Mouse (Mus musculus): Measurements from ENCODE around the gene Agps.
"Not testable (repeated sequence)": the region's sequence is repeated elsewhere in the genome, so short reads cannot be mapped to it uniquely, and the experiment has no call there.

The Agps gene

DNA sequence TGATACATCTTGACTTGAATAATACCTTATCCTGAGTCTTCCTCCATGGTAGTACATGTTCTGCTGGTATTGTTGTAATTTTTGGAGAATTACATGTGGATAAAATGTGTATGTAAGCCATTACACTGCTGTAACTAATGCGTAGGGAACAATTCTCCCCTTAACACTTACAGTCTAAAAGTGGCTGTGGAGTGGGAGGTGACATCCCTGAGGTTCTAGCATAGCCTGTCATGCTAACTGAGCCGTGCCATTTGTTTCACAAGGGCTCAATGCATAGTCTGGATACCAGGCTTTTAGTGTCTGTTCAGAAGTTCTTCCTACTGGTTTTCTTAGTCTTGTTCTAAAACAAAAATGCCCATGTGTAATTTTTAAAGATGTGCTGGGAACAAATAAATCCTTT lies 99.0 kb downstream of the Agps start:
- DNase-seq = no peak

DNA sequence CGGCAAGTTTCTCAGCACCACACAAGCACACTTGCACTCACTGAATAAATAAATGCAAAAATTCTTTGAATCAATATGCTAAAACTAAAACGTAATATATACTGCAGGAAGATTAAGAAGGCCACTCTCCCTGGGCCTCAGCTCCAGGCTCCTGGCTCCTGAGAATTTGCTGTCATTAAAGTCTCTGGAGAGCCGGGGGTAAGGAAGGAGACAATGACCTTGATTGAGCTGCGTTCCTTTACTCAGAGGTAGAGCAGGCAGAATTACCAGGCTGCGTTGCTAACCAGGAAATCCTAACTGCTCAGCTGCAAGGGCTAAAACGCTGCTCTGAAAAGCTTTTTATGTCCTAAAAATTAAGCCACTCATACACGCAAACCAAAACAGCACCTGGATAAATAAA lies 101.6 kb downstream of the Agps start:
- no peak for DNase-seq

DNA sequence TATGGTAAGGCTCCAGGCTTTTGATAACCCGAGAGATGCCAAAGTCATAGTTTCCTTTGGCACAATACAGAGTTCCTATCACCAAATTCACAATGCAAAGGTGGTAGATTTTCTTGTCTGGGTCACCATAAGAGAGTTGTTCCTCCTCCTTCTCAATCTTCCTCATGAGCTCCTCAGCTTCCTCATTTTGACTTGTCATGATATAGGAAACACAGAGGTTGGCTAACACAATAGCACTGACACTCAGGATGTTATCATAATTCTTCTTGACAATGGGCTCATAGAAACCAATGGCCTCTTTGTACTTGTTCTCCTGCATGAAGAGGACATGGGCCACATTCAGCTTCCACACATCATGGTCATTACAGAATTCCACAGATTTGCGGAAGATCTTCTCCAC lies 104.7 kb downstream of the Agps start:
- not testable (repeated sequence) for DNase-seq

GRCm38 (mm10) chr2:75937520-75938116 lies 105.6 kb downstream of the Agps start:
- peak; percentile 16 for DNase-seq

DNA sequence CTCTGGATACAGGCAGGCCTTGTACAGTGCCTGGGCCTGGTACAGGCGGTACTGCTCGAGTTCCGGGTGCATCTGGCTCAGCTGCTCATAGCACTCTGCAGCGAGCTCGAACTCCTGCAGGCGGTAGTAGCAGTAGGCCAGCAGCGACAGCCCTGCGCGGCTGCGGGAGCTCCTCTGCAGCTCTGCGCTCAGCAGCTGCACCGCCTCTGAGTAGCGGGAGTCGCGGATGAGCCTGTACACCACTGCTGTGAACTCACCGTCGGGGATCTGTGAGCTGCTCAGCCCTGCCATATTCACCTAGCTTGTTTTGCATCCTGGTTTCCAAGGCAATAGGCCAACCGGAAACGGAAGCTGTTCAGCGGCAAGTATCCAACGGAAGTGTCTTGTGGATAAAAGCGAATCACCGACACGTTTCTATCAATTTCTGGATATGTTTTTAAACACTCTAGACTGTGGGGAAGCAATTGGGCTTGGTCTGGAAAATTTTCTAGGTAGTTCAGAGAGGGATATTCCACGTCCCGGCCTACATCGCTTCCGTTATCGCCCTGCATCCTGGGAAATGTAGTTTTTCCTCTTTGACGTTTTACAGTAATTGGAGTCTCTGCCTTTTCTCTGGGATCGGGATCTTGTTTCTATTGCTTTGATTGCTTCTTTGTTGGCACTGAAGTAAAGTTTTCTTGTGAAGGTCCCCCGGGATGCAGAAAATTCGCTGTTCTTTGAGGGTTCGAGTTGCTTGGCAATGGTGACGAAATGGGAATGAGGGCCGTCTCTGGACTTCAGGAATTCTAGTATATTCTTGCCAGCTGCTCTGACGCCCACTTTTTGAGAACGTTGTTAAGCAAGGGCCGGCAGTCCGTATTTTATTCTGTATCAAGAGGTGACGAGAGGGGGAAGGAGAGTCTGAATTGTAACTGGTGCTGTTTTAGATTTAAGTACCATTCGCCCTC lies 106.4 kb downstream of the Agps start, which contains the start of gene Ttc30b:
TSS of gene Ttc30b (minus strand) at position 469 of the 947 bp plus-strand sequence.
- peak; percentile 88 for DNase-seq

DNA sequence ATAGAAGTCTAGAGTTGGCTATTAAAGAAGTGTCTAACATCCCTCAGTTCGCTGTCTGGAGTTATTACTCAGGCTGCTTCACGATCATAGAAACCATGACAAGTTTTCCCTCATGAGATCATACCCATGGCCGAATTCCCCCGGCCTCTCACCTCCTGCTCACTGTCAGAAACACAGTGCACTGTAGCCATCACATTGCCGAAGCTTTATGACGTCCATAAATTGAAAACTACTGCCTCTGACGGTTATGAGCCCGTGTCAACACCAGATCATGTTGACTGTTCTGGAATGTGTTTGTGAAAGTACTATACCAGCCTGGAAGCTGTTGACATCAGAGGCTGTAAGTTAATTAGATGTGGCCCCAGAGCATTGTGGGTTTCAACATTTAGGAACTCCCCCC lies 118.7 kb downstream of the Agps start:
- no peak for DNase-seq

- DNase-seq = no peak
Measured at GRCm38 (mm10) chr2:75953320-75953719, 121.3 kb downstream of the Agps start.

DNA sequence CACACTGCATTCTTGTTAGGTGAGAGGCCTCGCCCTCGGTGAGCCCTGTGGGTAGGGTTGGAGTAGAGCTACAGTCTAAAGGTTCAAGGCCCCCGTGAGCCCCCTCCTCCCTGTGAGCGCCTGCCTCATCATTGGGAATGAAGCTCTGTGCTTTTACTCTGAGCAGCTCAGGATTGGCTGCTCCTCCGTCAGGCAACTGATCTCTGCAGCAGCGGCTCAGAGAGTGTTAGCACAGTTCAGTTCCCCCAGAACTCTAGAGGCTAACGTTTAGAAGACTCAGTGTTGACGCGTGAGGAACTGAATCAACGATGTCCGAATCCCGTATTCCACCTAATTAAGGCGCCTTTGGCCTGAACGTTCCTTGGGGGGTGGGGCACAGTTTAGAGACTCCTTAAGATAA lies 123.7 kb downstream of the Agps start:
- no peak for DNase-seq

- no peak for DNase-seq
Measured at GRCm38 (mm10) chr2:75959183-75959849, 127.3 kb downstream of the Agps start.

GRCm38 (mm10) chr2:75959850-75960365 lies 127.9 kb downstream of the Agps start:
- no peak for DNase-seq

GRCm38 (mm10) chr2:75960366-75961330 lies 128.7 kb downstream of the Agps start:
- DNase-seq = peak; percentile 43

DNA sequence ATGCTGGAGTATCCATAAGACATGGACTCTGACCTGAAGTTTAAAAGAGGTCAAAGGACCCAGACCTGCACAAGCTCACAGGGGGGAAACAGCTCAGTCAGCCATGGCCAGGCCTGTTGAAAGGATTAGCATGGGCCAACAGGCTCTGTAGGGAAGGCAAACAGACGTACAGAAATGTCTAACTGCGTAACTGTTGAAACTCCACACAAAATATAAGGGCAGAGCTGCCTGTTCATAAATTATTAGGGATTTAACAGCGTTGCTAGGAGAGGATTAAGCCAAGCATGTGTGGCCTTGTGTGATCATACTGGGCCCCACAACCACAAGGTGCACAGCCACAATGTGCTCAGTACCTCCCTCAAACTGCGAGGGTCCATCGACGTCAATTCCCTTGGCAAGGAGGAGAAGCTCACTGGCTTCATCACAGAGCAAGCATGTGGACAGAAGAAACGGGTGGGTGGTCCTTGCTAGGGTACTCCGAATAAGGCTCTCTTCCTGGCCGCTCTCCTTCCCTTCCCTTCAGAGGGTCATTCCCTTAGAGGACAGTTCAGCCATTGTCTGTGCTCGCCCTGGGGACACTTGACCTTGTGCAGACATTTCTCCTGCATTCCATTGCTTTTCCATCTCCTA lies 131.3 kb downstream of the Agps start:
- DNase-seq = no peak

DNA sequence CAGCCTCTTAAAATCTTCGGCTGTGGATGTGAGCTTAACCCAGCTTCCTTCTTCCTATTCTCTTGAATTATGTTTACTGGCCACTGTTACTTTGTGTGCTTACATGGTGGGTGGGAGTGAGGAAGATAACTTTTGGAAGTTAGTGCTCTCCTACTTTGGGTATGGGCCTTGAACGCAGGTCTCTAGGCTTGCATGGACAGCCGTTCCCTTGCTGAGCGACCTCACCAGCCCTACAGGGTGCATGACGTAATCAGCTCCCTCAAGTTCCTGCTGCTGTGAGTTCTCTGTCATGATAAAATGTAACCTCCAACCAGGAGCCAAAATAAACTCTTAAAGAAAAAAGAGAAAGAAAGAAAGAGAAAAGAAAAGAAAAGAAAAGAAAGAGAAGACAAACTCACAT lies 132.1 kb downstream of the Agps start:
- no peak for DNase-seq

DNA sequence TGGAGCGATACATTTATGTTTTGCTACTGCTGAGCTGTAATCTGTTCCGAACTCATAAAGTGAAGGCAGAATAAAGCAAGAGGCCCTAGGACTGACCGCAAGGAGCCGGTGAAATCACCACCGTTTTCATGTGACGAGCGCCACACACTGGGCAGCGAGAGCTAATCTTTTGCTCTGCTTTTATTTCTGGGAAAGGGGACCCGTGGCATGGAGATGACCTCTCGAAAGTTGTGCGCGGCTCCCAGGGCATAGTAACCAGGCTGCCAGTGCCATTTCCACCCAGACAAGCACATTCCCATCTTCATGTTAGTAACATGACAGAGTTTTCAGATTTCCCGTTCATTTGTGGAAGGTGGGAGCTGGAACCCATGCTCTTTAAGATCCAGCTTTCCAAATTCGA lies 132.5 kb downstream of the Agps start:
- DNase-seq = peak; percentile 61

DNA sequence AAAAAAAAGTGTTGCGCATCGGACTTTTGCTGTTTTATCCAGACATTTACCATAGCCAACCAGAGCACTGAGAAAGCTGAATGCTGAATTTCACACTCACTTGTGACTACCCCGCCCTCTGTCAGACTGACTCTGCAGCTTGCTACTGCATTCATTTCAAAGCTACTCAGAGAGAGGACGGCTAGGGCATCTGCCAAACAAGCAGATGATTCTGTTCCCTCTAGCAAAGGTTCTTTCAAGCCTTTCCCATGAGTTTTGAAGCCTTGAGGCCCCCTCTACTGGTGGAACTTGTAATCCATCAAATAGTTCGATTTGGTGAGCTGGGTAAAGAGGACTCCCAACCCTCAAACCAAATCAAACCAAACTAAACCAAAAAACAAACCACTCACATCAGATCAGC lies 133.0 kb downstream of the Agps start:
- peak; percentile 75 for DNase-seq

GRCm38 (mm10) chr2:75974131-75974530 lies 142.2 kb downstream of the Agps start:
- no peak for DNase-seq

GRCm38 (mm10) chr2:75976070-75976469 lies 144.1 kb downstream of the Agps start:
- not testable (repeated sequence) for DNase-seq

- DNase-seq = peak; percentile 61
Measured at GRCm38 (mm10) chr2:75977752-75978368, 145.9 kb downstream of the Agps start, which contains the start of gene Ttc30a2. Ttc30a2 (minus strand) TSS chr2:75978170.
